Mouse (Mus musculus) activated CD4-positive, CD25-positive, alpha-beta regulatory T cell, adult 4 months (primary cell): Measurements from ENCODE around the gene Ubqln1. TPM values are rescaled to one million over a fixed set of nuclear protein-coding genes. Genes with fewer than 3 reads are reported as not detected.

ENCODE experiments used
- ATAC-seq: one replicate; pipeline ENCODE4 v1.8.0; 2017
- polyA plus RNA-seq, 2 experiments: library from polyadenylated mRNA; unstranded; fragments of 100-300 nt; shearing (Covaris generic); gene quantifications; one replicate each; pipeline ENCODE4 v1.2.1; 2017

The Ubqln1 gene
- polyA plus RNA-seq, 2 experiments from 2014 or later, result 15.4 to 17.0 TPM

- ATAC-seq, result no peak
These were observed 17.3 kb downstream of the Ubqln1 start for GRCm38 (mm10) chr13:58197981-58198640.

- ATAC-seq, result no peak
These were observed 18.2 kb downstream of the Ubqln1 start for GRCm38 (mm10) chr13:58197211-58197610.

- ATAC-seq, result no peak
These were observed 20.5 kb downstream of the Ubqln1 start for GRCm38 (mm10) chr13:58194908-58195307.

- ATAC-seq, result no peak
These were observed 22.2 kb downstream of the Ubqln1 start for GRCm38 (mm10) chr13:58193221-58193620.

GRCm38 (mm10) chr13:58192146-58192545, 23.3 kb downstream of the Ubqln1 start:
- ATAC-seq, result no peak

GRCm38 (mm10) chr13:58191516-58191915, 23.9 kb downstream of the Ubqln1 start:
- ATAC-seq, result no peak

GRCm38 (mm10) chr13:58189473-58189872, 26.0 kb downstream of the Ubqln1 start:
- no peak for ATAC-seq

- peak; percentile 77 for ATAC-seq
These were observed 27.0 kb downstream of the Ubqln1 start for GRCm38 (mm10) chr13:58188412-58188811.

- ATAC-seq, result no peak
These were observed 27.7 kb downstream of the Ubqln1 start for GRCm38 (mm10) chr13:58187751-58188150.

GRCm38 (mm10) chr13:58186281-58186680, 29.2 kb downstream of the Ubqln1 start:
- no peak for ATAC-seq

- ATAC-seq, result no peak
These were observed 31.3 kb downstream of the Ubqln1 start for GRCm38 (mm10) chr13:58184111-58184510.

- no peak for ATAC-seq
These were observed 33.6 kb downstream of the Ubqln1 start for GRCm38 (mm10) chr13:58181607-58182551.

GRCm38 (mm10) chr13:58177511-58178208, 37.8 kb downstream of the Ubqln1 start:
- ATAC-seq, result no peak

GRCm38 (mm10) chr13:58176105-58176504, 39.3 kb downstream of the Ubqln1 start:
- ATAC-seq, result no peak

- no peak for ATAC-seq
These were observed 47.3 kb downstream of the Ubqln1 start for GRCm38 (mm10) chr13:58168119-58168518.

- ATAC-seq, result no peak
These were observed 52.1 kb downstream of the Ubqln1 start for GRCm38 (mm10) chr13:58163343-58163742.

GRCm38 (mm10) chr13:58160761-58161160, 54.7 kb downstream of the Ubqln1 start:
- ATAC-seq, result no peak

GRCm38 (mm10) chr13:58158099-58158912, 57.1 kb downstream of the Ubqln1 start:
- ATAC-seq, result peak; percentile 78

- peak; percentile 68 for ATAC-seq
These were observed 57.9 kb downstream of the Ubqln1 start, which contains the start of gene Idnk for GRCm38 (mm10) chr13:58157447-58158098. Gene Idnk, plus strand, starts transcription at chr13:58157649.

- no peak for ATAC-seq
These were observed 58.4 kb downstream of the Ubqln1 start for GRCm38 (mm10) chr13:58157036-58157435.

GRCm38 (mm10) chr13:58156031-58156430, 59.4 kb downstream of the Ubqln1 start:
- ATAC-seq, result no peak

GRCm38 (mm10) chr13:58150442-58150841, 65.0 kb downstream of the Ubqln1 start:
- no peak for ATAC-seq
